Mouse (Mus musculus) forebrain, embryonic 13.5 days (tissue): Measurements from ENCODE around the gene Tspan31. TPM values are rescaled to one million over a fixed set of nuclear protein-coding genes. Genes with fewer than 3 reads are reported as not detected.
A peak's percentile ranks its signal among the peaks of the same experiment; 100 is the strongest.

Experiments used
- ATAC-seq: fragments of 200-750 bp; cut with Nextera tagmentation; 2 replicates; pipeline ENCODE4 v1.8.0; 2017
- H3K27ac ChIP-seq: fragments of 300-500 bp; sonication (generic); 2 replicates; pipeline ENCODE4 v1.5.1; 2015; ENCODE audit warnings: inconsistent platforms, mild to moderate bottlenecking, moderate library complexity
- H3K27me3 ChIP-seq: fragments of 300-500 bp; sonication (generic); 2 replicates; pipeline ENCODE4 v1.6.1; 2015; ENCODE audit warnings: mild to moderate bottlenecking, inconsistent platforms
- H3K36me3 ChIP-seq: fragments of 300-500 bp; sonication (generic); 2 replicates; pipeline ENCODE4 v1.6.1; 2015; ENCODE audit warnings: mild to moderate bottlenecking, inconsistent platforms; ENCODE audit not compliant: poor library complexity, severe bottlenecking
- H3K4me1 ChIP-seq: fragments of 300-500 bp; sonication (generic); 2 replicates; pipeline ENCODE4 v1.6.1; 2015; ENCODE audit warnings: inconsistent platforms
- H3K4me2 ChIP-seq: fragments of 300-500 bp; sonication (generic); 2 replicates; pipeline ENCODE4 v1.6.1; 2015; ENCODE audit warnings: inconsistent platforms, mild to moderate bottlenecking, moderate library complexity
- H3K4me3 ChIP-seq: fragments of 300-500 bp; sonication (generic); 2 replicates; pipeline ENCODE4 v1.5.1; 2015; ENCODE audit warnings: mild to moderate bottlenecking, inconsistent platforms
- H3K9ac ChIP-seq: fragments of 300-500 bp; sonication (generic); 2 replicates; pipeline ENCODE4 v1.6.1; 2015; ENCODE audit warnings: mild to moderate bottlenecking, inconsistent platforms
- H3K9me3 ChIP-seq: fragments of 300-500 bp; sonication (generic); replicated peaks from 2 replicates; pipeline ENCODE4 v1.6.1; 2016; ENCODE audit warnings: inconsistent platforms
- WGBS: fragments of 180-500 bp; shearing (Covaris S2); methylation state at CpG from one replicate; pipeline ENCODE4 v1.1.7; 2015; 5-methylcytosine and 5-hydroxymethylcytosine counted together
- polyA plus RNA-seq: library from polyadenylated mRNA; unstranded; fragments of >200 nt; fragmentation: Nextera tagmentation; extraction: Ambion mirVana; gene quantifications from 2 replicates; pipeline ENCODE4 v1.2.1, GENCODE M21; 2015

Tspan31 gene
- polyA plus RNA-seq, 1 experiment from 2014 or later = 141 TPM

DNA sequence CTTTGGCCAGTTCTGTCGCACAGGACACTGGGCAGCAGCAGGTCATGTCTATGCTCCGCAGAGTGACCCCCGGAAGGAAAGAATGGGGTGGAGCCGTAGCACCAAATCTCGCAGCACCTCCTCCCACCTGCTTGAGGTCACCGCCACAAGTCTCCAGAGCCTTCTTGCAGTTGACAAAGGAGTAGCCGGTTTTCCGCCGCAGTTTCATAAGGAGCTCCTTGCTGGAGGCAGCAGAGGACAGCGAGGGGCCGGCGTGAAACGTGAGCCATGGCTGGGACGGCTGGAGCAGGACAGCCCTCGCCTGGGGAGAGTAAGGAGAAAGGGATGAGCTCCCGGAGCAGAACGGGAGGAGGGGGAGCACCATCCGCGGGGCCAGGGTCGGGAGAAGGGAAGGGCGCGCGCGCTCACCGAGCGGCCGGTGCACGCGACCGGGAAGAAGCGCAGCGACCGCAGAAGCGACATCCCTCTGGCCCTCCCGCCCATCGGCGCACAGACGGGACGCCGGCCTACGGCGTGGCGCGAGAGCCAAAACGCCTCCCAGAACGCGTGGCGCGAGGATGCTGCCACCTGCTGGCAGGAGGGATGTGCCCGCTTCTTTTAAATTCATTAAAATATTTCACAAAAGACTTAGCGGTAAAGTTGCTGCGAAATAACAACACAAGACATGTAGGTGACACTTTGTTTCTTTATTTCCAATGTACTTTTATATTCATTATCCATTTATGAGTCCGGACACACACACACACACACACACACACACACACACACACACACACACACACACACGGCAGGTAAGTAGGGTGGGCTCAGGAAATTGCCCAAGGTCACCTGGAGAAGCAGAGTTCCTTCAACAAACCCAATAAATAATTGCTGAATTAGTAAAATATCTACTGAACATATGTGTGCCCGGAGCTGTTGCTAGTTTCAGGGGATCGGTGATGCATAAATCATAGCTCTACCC, 39.4 kb downstream of the Tspan31 start, which contains the start of gene Tsfm:
Tsfm (minus strand) TSS at position 505 of the 961 bp plus-strand sequence.
- H3K36me3 ChIP-seq = peaks cover 32% of the 10 kb centered on the region
- H3K27me3 ChIP-seq = no peaks in the 10 kb centered on the region
- no peaks in the 10 kb centered on the region for H3K9me3 ChIP-seq
- peak within 1 kb of the TSS; percentile 92 for H3K9ac ChIP-seq
- peak within 1 kb of the TSS; percentile 92 for H3K4me3 ChIP-seq
- peaks cover 6% of the 10 kb centered on the region for H3K4me1 ChIP-seq
- WGBS = 5% methylated on average over 56 of the region's 56 CpGs
- ATAC-seq = peak; percentile 91
- H3K4me2 ChIP-seq = peak within 1 kb of the TSS; percentile 91
- H3K27ac ChIP-seq = peak within 1 kb of the TSS; percentile 57

DNA sequence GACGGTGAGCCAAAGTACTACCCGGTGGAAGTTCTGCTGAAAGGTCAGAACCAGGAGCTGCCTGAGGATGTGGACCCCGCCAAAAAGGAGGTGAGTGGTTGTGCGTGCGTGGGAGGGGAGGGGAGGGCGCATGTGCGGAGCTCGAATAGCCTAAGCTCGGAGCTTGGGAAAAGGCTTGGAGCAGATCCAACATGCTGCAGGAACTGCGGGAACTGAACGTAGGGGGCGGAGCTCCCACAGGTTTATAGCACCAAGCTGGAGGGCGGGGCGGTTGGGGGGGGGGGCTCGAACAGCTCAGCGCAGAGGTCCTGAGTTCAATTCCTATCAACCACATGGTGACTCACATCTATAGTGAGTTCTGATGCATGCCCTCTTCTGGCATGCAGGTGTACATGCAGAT, 51.6 kb downstream of the Tspan31 start:
- peaks cover 16% of the 10 kb centered on the region for H3K36me3 ChIP-seq
- ATAC-seq = no peak
- WGBS = 78% methylated on average over 16 of the region's 16 CpGs

More for the DNA sequence above, 51.6 kb downstream of the Tspan31 start:
- Histone ChIP-seq H3K4me1 (0 out of 2 replicates have a peak, but pooled peaks cover 2% of the 10 kb centered on the region), H3K4me2 (no peak overlapping the region), H3K27ac (no peak overlapping the region), H3K9ac (no peak overlapping the region), H3K9me3 (no peaks in the 10 kb centered on the region), H3K27me3 (no peaks in the 10 kb centered on the region), H3K4me3 (no peak overlapping the region)

Other genes starting within 250 kb of the Tspan31 start
- 9.0 and 9.9 TPM in 2 replicates for gene Atp23, start 168.9 kb downstream of the Tspan31 start, polyA plus RNA-seq
- 27.8 and 30.9 TPM in 2 replicates for gene Ctdsp2, start 91.5 kb downstream of the Tspan31 start, polyA plus RNA-seq
- gene Avil, start 69.6 kb downstream of the Tspan31 start, polyA plus RNA-seq = 0.15 and 0.19 TPM in 2 replicates
- 74.7 and 78.4 TPM in 2 replicates for gene Tsfm, start 39.4 kb downstream of the Tspan31 start, polyA plus RNA-seq
- 29.3 and 30.0 TPM in 2 replicates for gene Mettl1, start 28.9 kb downstream of the Tspan31 start, polyA plus RNA-seq
- 0.08 and 0.14 TPM in 2 replicates for gene Eef1akmt3, start 28.8 kb downstream of the Tspan31 start, polyA plus RNA-seq
- gene Cyp27b1, start 22.0 kb downstream of the Tspan31 start, polyA plus RNA-seq = 0.06 TPM in 1 of 2 replicates, not detected in the other
- 4.0 and 4.5 TPM in 2 replicates for gene March9, start 10.1 kb downstream of the Tspan31 start, polyA plus RNA-seq
- 2,414 and 2,431 TPM in 2 replicates for gene Cdk4, start 6.7 kb downstream of the Tspan31 start, polyA plus RNA-seq
- 1.5 and 1.7 TPM in 2 replicates for gene Agap2, start 5.0 kb upstream of the Tspan31 start, polyA plus RNA-seq
- gene Os9, start 50.9 kb upstream of the Tspan31 start, polyA plus RNA-seq = 94.8 and 101 TPM in 2 replicates
- 15.7 and 16.7 TPM in 2 replicates for gene B4galnt1, start 95.0 kb upstream of the Tspan31 start, polyA plus RNA-seq
- gene Slc26a10, start 110.4 kb upstream of the Tspan31 start, polyA plus RNA-seq = 0.93 and 1.1 TPM in 2 replicates
- 24.3 and 25.8 TPM in 2 replicates for gene Arhgef25, start 119.8 kb upstream of the Tspan31 start, polyA plus RNA-seq
- gene Dtx3, start 125.5 kb upstream of the Tspan31 start, polyA plus RNA-seq = 150 and 155 TPM in 2 replicates
- gene Pip4k2c, start 141.3 kb upstream of the Tspan31 start, polyA plus RNA-seq = 18.8 and 19.5 TPM in 2 replicates
- 45.4 and 47.6 TPM in 2 replicates for gene Kif5a, start 193.1 kb upstream of the Tspan31 start, polyA plus RNA-seq
- gene Dctn2, start 196.1 kb upstream of the Tspan31 start, polyA plus RNA-seq = 262 and 282 TPM in 2 replicates
- 13.6 and 16.7 TPM in 2 replicates for gene Mbd6, start 218.8 kb upstream of the Tspan31 start, polyA plus RNA-seq
- 137 and 138 TPM in 2 replicates for gene Mars, start 241.5 kb upstream of the Tspan31 start, polyA plus RNA-seq